Mouse (Mus musculus) urinary bladder, postnatal 14 days (tissue): ENCODE data around the gene Scimp.
"Not testable (repeated sequence)": the region's sequence is repeated elsewhere in the genome, so short reads cannot be mapped to it uniquely, and the experiment has no call there.

Experiments used
- DNase-seq: peaks from one replicate; pipeline ENCODE4 v3.0.0; 2021; ENCODE audit warnings: low spot score

Scimp gene

GRCm38 (mm10) chr11:70765776-70766445, 46.5 kb downstream of the Scimp start:
- DNase-seq, result peak; percentile 46

GRCm38 (mm10) chr11:70763936-70764808, 48.2 kb downstream of the Scimp start, which contains the start of gene Zfp3:
TSS of gene Zfp3 (plus strand) at chr11:70764209.
- peak; percentile 80 for DNase-seq

DNA sequence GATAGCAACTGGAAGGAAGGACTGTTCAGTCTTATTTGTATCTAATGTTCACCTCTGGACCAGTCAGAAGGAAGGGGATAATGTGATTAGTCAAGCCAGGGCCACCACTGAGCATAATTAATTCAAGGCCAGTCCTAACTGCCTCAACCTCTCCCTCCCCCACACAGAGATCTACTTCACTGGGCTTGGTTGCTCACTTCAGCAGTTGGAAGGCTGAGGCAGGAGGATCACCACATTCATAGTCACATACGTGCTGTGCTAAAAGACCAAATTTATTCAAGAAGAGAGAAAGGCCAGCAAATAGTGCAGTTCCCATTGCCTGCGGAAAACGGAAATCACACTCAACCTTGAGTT, 48.8 kb downstream of the Scimp start:
- no peak for DNase-seq

- no peak for DNase-seq
Measured at GRCm38 (mm10) chr11:70762641-70763040, 49.7 kb downstream of the Scimp start.

DNA sequence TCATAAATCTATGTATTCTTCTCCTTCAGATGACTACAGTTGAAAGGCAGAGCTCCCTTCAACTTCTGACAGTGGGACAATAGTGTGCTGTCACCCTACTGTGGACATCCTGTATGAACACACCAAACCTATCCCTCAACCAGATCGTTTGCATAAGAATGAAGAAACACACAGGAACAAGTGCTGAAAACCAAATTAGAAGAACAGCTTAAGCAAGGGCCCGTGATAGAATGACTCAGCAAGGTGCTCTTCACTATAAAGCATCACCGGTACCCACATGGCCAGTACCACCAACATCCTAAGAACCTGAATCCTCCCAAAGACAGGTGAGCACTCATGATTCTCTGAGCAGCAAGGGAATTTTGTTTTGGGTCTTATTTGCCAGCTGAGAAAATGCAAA, 51.9 kb downstream of the Scimp start:
- not testable (repeated sequence) for DNase-seq

DNA sequence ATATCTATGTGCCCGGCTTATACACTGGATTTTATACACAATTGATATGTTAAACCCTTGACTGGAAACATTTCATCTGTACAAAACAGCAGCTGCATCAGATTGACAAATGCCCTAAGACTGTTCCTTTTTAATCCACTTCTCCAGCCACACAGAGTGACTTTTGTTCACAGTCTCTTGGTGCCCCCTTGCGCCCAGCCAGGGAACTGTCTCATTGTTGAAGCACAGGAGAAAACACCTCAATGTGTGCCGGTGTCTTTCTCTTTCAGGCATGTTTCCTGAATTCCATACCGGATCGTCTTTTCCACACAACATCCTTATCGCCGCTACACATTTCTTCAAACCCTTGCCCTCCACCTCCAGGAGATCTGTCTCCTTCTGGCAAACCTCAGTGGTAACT, 56.7 kb downstream of the Scimp start:
- peak; percentile 88 for DNase-seq

DNA sequence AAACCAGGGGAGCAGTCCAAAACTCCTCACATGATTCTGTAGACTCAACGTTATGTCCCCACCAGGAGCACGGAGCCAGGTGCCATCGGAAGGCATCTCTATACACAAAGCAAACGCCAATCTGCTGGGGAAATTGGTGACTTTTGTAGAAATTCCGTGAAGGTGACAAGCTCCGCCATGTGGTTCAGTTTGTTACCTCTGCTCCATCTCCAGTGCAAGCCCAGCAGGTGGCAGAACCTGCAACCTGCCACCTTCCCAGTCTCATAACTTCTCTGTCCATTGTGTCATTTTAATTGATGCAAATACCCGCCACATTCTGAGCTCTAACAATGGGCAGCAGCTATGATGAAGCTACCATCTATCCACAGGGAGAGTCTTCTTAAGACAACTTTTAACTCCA, 57.4 kb downstream of the Scimp start:
- DNase-seq, result peak; percentile 4

DNA sequence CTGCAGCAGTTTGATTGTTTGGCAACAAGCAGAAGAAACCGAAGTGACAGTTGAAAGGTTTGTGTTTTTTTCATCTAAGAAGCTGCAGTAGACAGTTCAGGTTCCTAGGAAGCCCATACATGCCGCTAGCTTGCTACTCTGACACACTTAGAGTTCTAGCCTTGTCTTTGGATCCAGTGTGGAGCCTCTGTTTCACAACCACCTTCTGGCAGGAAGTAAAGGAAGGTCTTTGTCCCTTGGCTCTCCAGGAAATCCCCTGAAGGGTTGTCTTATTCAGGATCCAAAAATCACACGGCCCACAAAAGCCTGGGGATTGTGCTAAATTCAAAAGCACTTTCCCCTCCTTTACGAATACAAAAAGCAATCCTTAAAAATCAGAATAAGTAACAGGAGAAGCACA, 57.9 kb downstream of the Scimp start:
- no peak for DNase-seq

- DNase-seq, result no peak
Measured at GRCm38 (mm10) chr11:70753146-70753545, 59.2 kb downstream of the Scimp start.

DNA sequence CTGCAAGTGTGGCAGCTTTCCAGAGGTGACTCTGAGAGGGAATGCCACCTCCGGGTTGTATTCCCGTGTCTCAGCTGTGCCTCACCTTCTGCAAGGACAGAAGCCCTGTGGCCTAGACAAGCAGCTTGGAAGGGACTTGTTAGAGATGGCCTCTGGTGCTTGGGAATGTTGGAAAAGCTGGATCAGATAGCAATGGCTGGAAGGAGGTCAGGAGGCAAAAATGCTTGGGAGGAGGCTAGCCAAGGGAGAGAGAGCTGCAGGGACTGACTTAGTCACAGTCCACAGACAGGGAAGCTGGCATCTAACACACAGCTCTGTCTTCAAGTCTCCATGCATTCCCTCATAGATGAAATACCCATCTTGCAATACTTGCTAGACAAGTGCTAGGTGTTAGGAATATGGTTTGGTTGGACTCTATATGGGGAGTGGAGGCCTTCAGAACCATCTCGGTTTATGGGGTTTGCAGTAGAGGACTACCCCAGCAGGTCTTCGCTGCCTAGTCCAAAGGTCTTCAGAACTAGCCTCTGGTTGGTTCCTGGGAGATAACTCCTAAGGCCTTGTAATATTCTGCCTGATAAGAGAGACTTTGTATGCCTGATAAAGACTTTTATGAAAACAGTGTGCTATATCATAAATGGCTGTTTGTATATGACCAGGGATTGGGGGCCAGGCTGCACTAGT, 59.9 kb downstream of the Scimp start:
- peak; percentile 2 for DNase-seq

DNA sequence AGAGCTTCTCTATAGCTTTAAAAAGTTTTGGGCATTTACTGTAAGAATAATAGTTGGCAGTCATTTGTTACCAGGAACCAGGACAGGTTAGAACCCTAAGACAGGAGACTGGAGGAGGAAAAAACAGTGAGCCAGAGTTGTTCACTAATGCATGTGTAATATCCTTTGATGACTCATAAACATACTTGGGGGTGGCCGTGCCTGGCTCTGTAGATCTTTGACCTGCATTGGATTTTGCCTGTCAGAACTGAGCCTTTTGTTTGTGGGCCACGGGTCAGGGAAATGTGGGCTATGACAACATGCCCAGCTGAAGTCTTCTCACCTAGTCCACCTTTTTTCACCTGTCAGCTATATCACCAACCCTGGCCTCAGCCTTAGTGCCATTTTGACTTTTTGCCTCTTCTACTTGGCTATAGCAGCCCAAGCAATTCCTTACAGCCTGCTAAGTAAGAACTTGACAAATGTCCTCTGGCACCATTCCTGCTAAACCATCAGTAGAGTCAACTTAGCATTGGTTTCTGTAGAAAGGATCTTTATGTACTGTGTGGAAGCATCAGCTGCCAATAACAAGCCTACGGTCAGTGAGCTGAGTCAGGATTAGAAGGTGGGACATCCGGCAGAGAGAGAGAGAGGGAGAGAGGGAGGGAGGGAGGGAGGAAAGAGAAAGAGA, 64.4 kb downstream of the Scimp start:
- DNase-seq, result peak; percentile 33

DNA sequence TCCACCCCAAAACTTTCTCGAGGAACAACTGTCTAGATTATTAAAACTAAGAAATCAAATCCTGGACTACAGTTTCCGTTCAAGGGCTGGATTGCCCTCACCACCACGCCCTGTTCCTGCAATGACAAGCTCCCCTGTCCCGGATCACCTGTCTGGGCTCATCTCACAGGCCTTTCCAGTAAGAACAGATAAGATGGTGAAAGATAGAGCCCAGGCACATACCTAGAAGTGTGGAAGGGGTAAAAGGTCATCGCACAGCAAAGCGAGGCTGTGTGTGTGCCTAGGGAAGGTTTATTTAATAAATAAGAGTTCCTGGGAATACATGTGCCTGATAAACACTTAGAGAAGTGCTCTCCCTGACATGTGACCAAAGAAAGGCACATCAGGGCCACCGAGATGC, 66.8 kb downstream of the Scimp start:
- DNase-seq, result no peak

GRCm38 (mm10) chr11:70742581-70743459, 69.6 kb downstream of the Scimp start:
- DNase-seq, result no peak

GRCm38 (mm10) chr11:70742117-70742516, 70.3 kb downstream of the Scimp start:
- no peak for DNase-seq

DNA sequence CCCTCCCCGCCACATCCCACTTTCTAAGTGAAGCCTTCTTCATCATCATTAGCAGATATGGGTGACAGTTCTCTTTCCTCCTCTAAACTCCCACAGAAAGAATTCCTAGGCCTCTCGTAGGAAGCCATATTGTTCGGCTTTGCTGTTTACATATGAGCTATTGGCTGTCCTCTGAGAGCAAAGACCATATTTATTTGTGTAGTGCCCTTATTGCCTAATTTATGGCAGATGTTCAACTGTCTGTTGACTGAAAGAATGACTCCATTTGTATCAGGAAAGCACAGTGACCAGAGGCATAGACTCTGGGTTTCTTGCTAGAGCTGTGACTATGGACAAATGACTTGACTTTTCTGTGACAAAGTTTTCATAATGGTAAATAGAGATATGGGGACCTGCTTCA, 70.8 kb downstream of the Scimp start:
- DNase-seq, result no peak
